Mouse (Mus musculus) stomach, postnatal 0 days (tissue): ENCODE measurements around the gene Sh3bp2.

ENCODE experiments used
- CTCF ChIP-seq: IDR thresholded peaks from 2 replicates; pipeline ENCODE4 v1.5.1; 2016; ENCODE audit warnings: antibody characterized with exemption, low read depth, mild to moderate bottlenecking, moderate library complexity
- EP300 ChIP-seq: optimal IDR thresholded peaks from 2 replicates; pipeline ENCODE3; 2016; ENCODE audit warnings: antibody characterized with exemption

DNA sequence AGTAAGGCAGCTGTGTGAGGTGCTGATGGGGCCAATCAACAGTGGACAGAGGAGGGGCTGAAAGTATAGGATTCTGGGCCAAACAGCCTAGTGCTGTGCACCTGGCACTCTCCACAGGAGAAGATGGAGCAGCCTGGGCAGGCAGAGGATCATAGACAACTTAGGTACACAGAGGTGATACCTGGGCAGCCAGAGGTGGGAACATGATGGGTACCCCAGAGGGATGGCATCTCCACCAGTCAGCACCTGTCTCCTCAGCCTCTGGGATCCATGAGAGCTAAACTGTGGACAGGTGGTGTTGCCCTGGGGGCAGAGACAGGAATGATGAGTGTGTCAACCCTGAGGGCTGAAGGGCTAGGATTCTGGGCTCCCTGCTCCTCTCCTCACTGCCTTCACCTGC lies 1.1 kb upstream of the Sh3bp2 start:
- no peak for TF ChIP-seq CTCF
- no peak for TF ChIP-seq EP300
